Mouse (Mus musculus): ENCODE data around the gene Nr2f2. TPM values are rescaled to one million over a fixed set of nuclear protein-coding genes. Genes with fewer than 3 reads are reported as not detected.

The Nr2f2 gene
- polyA plus RNA-seq, 1 experiment from 2014 or later = 24.6 TPM

GRCm38 (mm10) chr7:70359791-70360581 lies 6.5 kb downstream of the Nr2f2 start:
- H3K4me1 ChIP-seq (ENCODE audit: control insufficient read depth, insufficient read depth, low read length) = peaks cover 24% of the 10 kb centered on the region
- peak overlapping the region; percentile 87 for H3K4me2 ChIP-seq (ENCODE audit: low read depth, low read length)
- peak overlapping the region; percentile 96 for H3K9ac ChIP-seq (ENCODE audit: low read depth, low read length)
- no peaks in the 10 kb centered on the region for H3K9me3 ChIP-seq (ENCODE audit: control insufficient read depth, low read length)
- 0 out of 2 replicates have a peak, but pooled peaks cover 2% of the 10 kb centered on the region for H3K27me3 ChIP-seq (replicated peaks; ENCODE audit: control insufficient read depth, insufficient read depth, low read length)
- H3K4me3 ChIP-seq (ENCODE audit: low read length) = peak overlapping the region; percentile 79
- H3K36me3 ChIP-seq (ENCODE audit: control insufficient read depth, insufficient read depth, low read length) = no peaks in the 10 kb centered on the region
- ATAC-seq = peak; percentile 7; the same call in 1 of the 2 replicates
- H3K27ac ChIP-seq (ENCODE audit: low read length) = peak overlapping the region; percentile 100
- under 1% methylated on average over 75 of the region's 75 CpGs for WGBS

- H3K4me1 ChIP-seq (ENCODE audit: control insufficient read depth, insufficient read depth, low read length) = peaks cover 26% of the 10 kb centered on the region
- peak overlapping the region; percentile 96 for H3K9ac ChIP-seq (ENCODE audit: low read depth, low read length)
- H3K9me3 ChIP-seq (ENCODE audit: control insufficient read depth, low read length) = no peaks in the 10 kb centered on the region
- H3K4me2 ChIP-seq (ENCODE audit: low read depth, low read length) = peak overlapping the region; percentile 87
- no peaks in the 10 kb centered on the region for H3K36me3 ChIP-seq (ENCODE audit: control insufficient read depth, insufficient read depth, low read length)
- ATAC-seq = peak; percentile 18
- peak overlapping the region; percentile 79 for H3K4me3 ChIP-seq (ENCODE audit: low read length)
- peak overlapping the region; percentile 100 for H3K27ac ChIP-seq (ENCODE audit: low read length)
- under 1% methylated on average over 33 of the region's 33 CpGs for WGBS
- 0 out of 2 replicates have a peak, but pooled peaks cover 2% of the 10 kb centered on the region for H3K27me3 ChIP-seq (replicated peaks; ENCODE audit: control insufficient read depth, insufficient read depth, low read length)
Observed at GRCm38 (mm10) chr7:70358848-70359591, 7.5 kb downstream of the Nr2f2 start.

- peak overlapping the region; percentile 87 for H3K4me2 ChIP-seq (ENCODE audit: low read depth, low read length)
- 0 out of 2 replicates have a peak, but pooled peaks cover 2% of the 10 kb centered on the region for H3K27me3 ChIP-seq (replicated peaks; ENCODE audit: control insufficient read depth, insufficient read depth, low read length)
- H3K9me3 ChIP-seq (ENCODE audit: control insufficient read depth, low read length) = no peaks in the 10 kb centered on the region
- H3K4me1 ChIP-seq (ENCODE audit: control insufficient read depth, insufficient read depth, low read length) = peaks cover 27% of the 10 kb centered on the region
- 11% methylated on average over 33 of the region's 33 CpGs for whole genome bisulfite sequencing
- ATAC-seq = no peak
- H3K36me3 ChIP-seq (ENCODE audit: control insufficient read depth, insufficient read depth, low read length) = no peaks in the 10 kb centered on the region
- H3K4me3 ChIP-seq (ENCODE audit: low read length) = peak overlapping the region; percentile 79
- H3K27ac ChIP-seq (ENCODE audit: low read length) = peak overlapping the region; percentile 100
- peak overlapping the region; percentile 96 for H3K9ac ChIP-seq (ENCODE audit: low read depth, low read length)
Observed at GRCm38 (mm10) chr7:70358020-70358847, 8.3 kb downstream of the Nr2f2 start.

DNA sequence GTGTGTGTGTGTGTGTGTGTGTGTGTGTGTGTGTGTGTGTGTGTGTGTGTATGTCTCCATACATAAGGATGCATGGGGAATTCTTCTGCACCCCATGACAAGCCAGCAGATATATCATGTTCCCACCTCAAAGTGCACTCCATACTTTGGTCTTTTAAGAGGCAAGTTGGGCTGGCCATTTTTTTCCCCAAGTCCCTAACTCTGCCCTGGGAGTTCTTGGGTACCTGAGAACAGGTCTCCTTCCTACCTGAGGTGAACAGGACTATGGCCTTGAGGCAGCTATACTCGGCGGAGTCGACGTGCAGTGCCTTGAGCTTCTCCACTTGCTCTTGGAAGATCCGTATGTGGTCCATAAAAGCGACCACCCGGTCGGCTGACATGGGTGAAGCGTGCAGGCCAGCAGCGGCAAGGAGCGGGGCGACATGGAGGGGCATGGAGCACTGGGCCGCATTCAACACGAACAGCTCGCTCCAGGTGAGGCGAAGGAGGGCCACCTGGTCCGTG lies 9.0 kb downstream of the Nr2f2 start:
- ATAC-seq = no peak
- 15% methylated on average over 17 of the region's 17 CpGs for WGBS
- no peak overlapping the region for H3K27ac ChIP-seq (ENCODE audit: low read length)

DNA sequence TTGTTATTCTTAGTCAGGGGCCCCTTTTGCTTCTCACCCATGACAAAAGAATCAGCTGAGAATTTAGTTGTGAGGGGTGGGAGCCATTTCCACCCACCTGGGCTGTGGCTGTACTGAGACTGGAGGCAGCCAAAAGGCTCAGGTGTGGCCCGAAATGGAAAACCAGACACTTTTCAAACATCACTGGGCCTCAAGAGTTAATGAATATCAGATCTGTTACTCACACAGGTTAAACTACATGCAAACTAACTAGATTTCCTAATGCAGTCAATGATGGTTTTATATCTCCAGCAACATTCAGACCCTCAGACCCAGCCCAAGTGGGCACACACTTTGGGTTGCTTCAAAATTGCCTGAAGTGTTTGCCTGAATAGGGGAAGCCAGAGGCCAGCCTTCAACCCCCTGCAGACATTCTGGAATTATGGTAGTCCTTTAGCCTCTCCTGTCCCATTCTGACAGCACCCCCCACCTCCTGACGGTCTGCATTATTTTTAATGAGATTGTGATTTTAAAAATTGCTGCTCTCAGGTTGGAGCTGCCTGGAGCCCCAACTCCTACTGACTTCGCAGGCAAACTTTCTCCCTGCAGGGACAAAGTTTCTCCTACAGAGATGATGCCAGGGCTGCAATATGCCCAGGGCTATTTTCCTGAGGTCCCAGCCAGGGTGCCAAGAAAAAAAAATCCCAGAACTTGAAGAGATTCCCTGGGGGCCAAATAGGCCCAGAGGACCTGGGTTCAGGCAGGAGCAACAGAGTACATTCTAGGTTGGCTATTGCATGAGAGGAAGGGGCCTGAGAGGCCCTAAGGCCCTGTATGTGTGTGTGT lies 9.6 kb downstream of the Nr2f2 start:
- no peak for ATAC-seq
- Histone ChIP-seq H3K9me3 (ENCODE audit: control insufficient read depth, low read length) (no peaks in the 10 kb centered on the region), H3K4me2 (ENCODE audit: low read depth, low read length) (peak overlapping the region; percentile 87), H3K4me3 (ENCODE audit: low read length) (peak overlapping the region; percentile 79), H3K27ac (ENCODE audit: low read length) (peak overlapping the region; percentile 23; the same call in 1 of the 2 replicates), H3K4me1 (ENCODE audit: control insufficient read depth, insufficient read depth, low read length) (peaks cover 27% of the 10 kb centered on the region), H3K36me3 (ENCODE audit: control insufficient read depth, insufficient read depth, low read length) (no peaks in the 10 kb centered on the region), H3K27me3 (replicated peaks; ENCODE audit: control insufficient read depth, insufficient read depth, low read length) (no peaks in the 10 kb centered on the region), H3K9ac (ENCODE audit: low read depth, low read length) (peak overlapping the region; percentile 96)
- 56% methylated on average over 3 of the region's 3 CpGs for WGBS

More for the DNA sequence above, 9.0 kb downstream of the Nr2f2 start:
- no peaks in the 10 kb centered on the region for H3K9me3 ChIP-seq (ENCODE audit: control insufficient read depth, low read length)
- H3K4me1 ChIP-seq (ENCODE audit: control insufficient read depth, insufficient read depth, low read length) = peaks cover 28% of the 10 kb centered on the region
- H3K9ac ChIP-seq (ENCODE audit: low read depth, low read length) = peak overlapping the region; percentile 96
- peak overlapping the region; percentile 79 for H3K4me3 ChIP-seq (ENCODE audit: low read length)
- peak overlapping the region; percentile 87 for H3K4me2 ChIP-seq (ENCODE audit: low read depth, low read length)
- no peaks in the 10 kb centered on the region for H3K27me3 ChIP-seq (replicated peaks; ENCODE audit: control insufficient read depth, insufficient read depth, low read length)
- no peaks in the 10 kb centered on the region for H3K36me3 ChIP-seq (ENCODE audit: control insufficient read depth, insufficient read depth, low read length)

- Histone ChIP-seq H3K9ac (ENCODE audit: low read depth, low read length) (peak overlapping the region; percentile 96), H3K27ac (ENCODE audit: low read length) (peak overlapping the region; percentile 41; the same call in 1 of the 2 replicates)
- no peak for ATAC-seq
Observed at GRCm38 (mm10) chr7:70355691-70356568, 10.6 kb downstream of the Nr2f2 start.

GRCm38 (mm10) chr7:70355357-70355620 lies 11.2 kb downstream of the Nr2f2 start:
- Histone ChIP-seq H3K27ac (ENCODE audit: low read length) (no peak overlapping the region), H3K9me3 (ENCODE audit: control insufficient read depth, low read length) (no peaks in the 10 kb centered on the region), H3K4me1 (ENCODE audit: control insufficient read depth, insufficient read depth, low read length) (peaks cover 29% of the 10 kb centered on the region), H3K36me3 (ENCODE audit: control insufficient read depth, insufficient read depth, low read length) (no peaks in the 10 kb centered on the region), H3K4me3 (ENCODE audit: low read length) (peak overlapping the region; percentile 38), H3K9ac (ENCODE audit: low read depth, low read length) (peak overlapping the region; percentile 46; the same call in 1 of the 2 replicates), H3K4me2 (ENCODE audit: low read depth, low read length) (peak overlapping the region; percentile 87), H3K27me3 (replicated peaks; ENCODE audit: control insufficient read depth, insufficient read depth, low read length) (no peaks in the 10 kb centered on the region)
- no peak for ATAC-seq
- WGBS = 41% methylated on average over 2 of the region's 2 CpGs

More at GRCm38 (mm10) chr7:70355691-70356568, 10.6 kb downstream of the Nr2f2 start:
- H3K9me3 ChIP-seq (ENCODE audit: control insufficient read depth, low read length) = no peaks in the 10 kb centered on the region
- H3K4me3 ChIP-seq (ENCODE audit: low read length) = peak overlapping the region; percentile 79
- peaks cover 27% of the 10 kb centered on the region for H3K4me1 ChIP-seq (ENCODE audit: control insufficient read depth, insufficient read depth, low read length)
- no peaks in the 10 kb centered on the region for H3K36me3 ChIP-seq (ENCODE audit: control insufficient read depth, insufficient read depth, low read length)
- peak overlapping the region; percentile 87 for H3K4me2 ChIP-seq (ENCODE audit: low read depth, low read length)
- no peaks in the 10 kb centered on the region for H3K27me3 ChIP-seq (replicated peaks; ENCODE audit: control insufficient read depth, insufficient read depth, low read length)
- 25% methylated on average over 5 of the region's 5 CpGs for WGBS

Data from intestine, embryonic 16.5 days (tissue).